In genomic region chr10:120484144-120484543, GRCm38 (mm10) we compare ENCODE assay signal across 28 mouse cellular contexts. TPM values are rescaled to one million over a fixed set of nuclear protein-coding genes. Genes with fewer than 3 reads are reported as not detected.
A peak's percentile ranks its signal among the peaks of the same experiment; 100 is the strongest.
DNase-seq lines count a peak whose midpoint lies in the region; ATAC-seq and TF ChIP-seq lines count a peak whose summit lies in the region.
"Had no signal": no experiment of that assay in that cellular context is flagged by ENCODE, and none has a peak within 500 bp of the region (broad histone marks: within the 10 kb centered on the region; RNA-seq: fewer than 3 reads in every experiment).

No protein-coding gene starts in this region.

- H3K27me3 ChIP-seq in intestine, embryonic 14.5 days (replicated peaks; ENCODE audit: control insufficient read depth, insufficient read depth, low read length): no peaks in the 10 kb centered on the region
- H3K27me3 ChIP-seq in intestine, embryonic 16.5 days (replicated peaks; ENCODE audit: control insufficient read depth, insufficient read depth, low read length): no peaks in the 10 kb centered on the region
- H3K27me3 ChIP-seq: embryonic facial prominence, embryonic 13.5 days; forebrain, embryonic 13.5 days had no signal

- peak; percentile 14 for DNase-seq in adrenal gland, postnatal 14 days
- DNase-seq in adrenal gland, postnatal 25 days: no peak
- peak; percentile 16 for DNase-seq in intestine, embryonic 14.5 days (ENCODE audit: low spot score)
- peak; percentile 24 for DNase-seq in embryo, embryonic 9.5 days (ENCODE audit: extremely low spot score)
- no peak for DNase-seq in left cerebral cortex, adult 2 months (ENCODE audit: extremely low spot score in 1 of 2, low spot score in 2 of 2)
- DNase-seq: B cell, adult 2 months; cerebellum, adult 11 months; cerebellum, adult 2 months; cerebellum, adult 9-11 months; cerebellum, postnatal 25 days; gastrocnemius, postnatal 10 days; gastrocnemius, postnatal 36 days; kidney, adult 2 months had no signal

- no peaks in the 10 kb centered on the region for H3K36me3 ChIP-seq in intestine, embryonic 14.5 days (ENCODE audit: control insufficient read depth, insufficient read depth, low read length)
- no peaks in the 10 kb centered on the region for H3K36me3 ChIP-seq in intestine, embryonic 16.5 days (ENCODE audit: control insufficient read depth, insufficient read depth, low read length)
- H3K36me3 ChIP-seq: embryonic facial prominence, embryonic 13.5 days; hindbrain, embryonic 10.5 days; hindbrain, embryonic 13.5 days had no signal

- H3K9me3 ChIP-seq in intestine, embryonic 14.5 days (ENCODE audit: control insufficient read depth, low read length): peaks cover 11% of the 10 kb centered on the region; the same call in 1 of the 2 replicates
- H3K9me3 ChIP-seq in intestine, embryonic 16.5 days (ENCODE audit: control insufficient read depth, low read length): peaks cover 9% of the 10 kb centered on the region

- no peak for TF ChIP-seq CTCF in left cerebral cortex, adult 2 months (IDR thresholded peaks at IDR 0.05)

- no peaks in the 10 kb centered on the region for H3K4me1 ChIP-seq in intestine, embryonic 14.5 days (replicated peaks; ENCODE audit: control insufficient read depth, insufficient read depth, low read length)
- H3K4me1 ChIP-seq in intestine, embryonic 16.5 days (ENCODE audit: control insufficient read depth, insufficient read depth, low read length): no peaks in the 10 kb centered on the region
- H3K4me1 ChIP-seq: embryonic facial prominence, embryonic 13.5 days; forebrain, embryonic 13.5 days; hindbrain, embryonic 10.5 days; hindbrain, embryonic 13.5 days had no signal

- 44% methylated on average over 4 of the region's 4 CpGs for WGBS in intestine, embryonic 14.5 days
- 53% methylated on average over 4 of the region's 4 CpGs for WGBS in intestine, embryonic 16.5 days

- no peak overlapping the region for H3K9ac ChIP-seq in intestine, embryonic 14.5 days (ENCODE audit: low read length)
- no peak overlapping the region for H3K9ac ChIP-seq in intestine, embryonic 16.5 days (ENCODE audit: low read depth, low read length)
- H3K9ac ChIP-seq: embryonic facial prominence, embryonic 13.5 days; forebrain, embryonic 13.5 days; hindbrain, embryonic 13.5 days had no signal

- intact Hi-C loops in left cerebral cortex, adult 2 months (cut with DNase I): no loop called here

- H3K4me2 ChIP-seq in intestine, embryonic 14.5 days (ENCODE audit: low read length): no peak overlapping the region
- H3K4me2 ChIP-seq in intestine, embryonic 16.5 days (ENCODE audit: low read depth, low read length): no peak overlapping the region
- H3K4me2 ChIP-seq: embryonic facial prominence, embryonic 13.5 days; forebrain, embryonic 13.5 days; heart, embryonic 11.5 days; hindbrain, embryonic 13.5 days had no signal

- H3K4me3 ChIP-seq in intestine, embryonic 14.5 days (ENCODE audit: low read depth, low read length): no peak overlapping the region
- no peak overlapping the region for H3K4me3 ChIP-seq in intestine, embryonic 16.5 days (ENCODE audit: low read length)
- no peak overlapping the region for H3K4me3 ChIP-seq in left cerebral cortex, adult 2 months
- H3K4me3 ChIP-seq: embryonic facial prominence, embryonic 10.5 days; embryonic facial prominence, embryonic 13.5 days; erythroblast, embryonic 14.5 days; forebrain, embryonic 13.5 days; hindbrain, embryonic 10.5 days; hindbrain, embryonic 13.5 days had no signal

- no peak for ATAC-seq in intestine, embryonic 14.5 days (replicated peaks; ENCODE audit: low FRiP score, low TSS enrichment, low read depth)
- no peak for ATAC-seq in intestine, embryonic 16.5 days
- no peak for ATAC-seq in megakaryocyte-erythroid progenitor cell, adult 5-6 weeks (replicated peaks; ENCODE audit: low FRiP score, low TSS enrichment, poor library complexity, severe bottlenecking)
- ATAC-seq: forebrain, embryonic 13.5 days; forebrain, embryonic 16.5 days; hindbrain, embryonic 16.5 days; intestine, postnatal 0 days had no signal

- H3K27ac ChIP-seq in intestine, embryonic 14.5 days (ENCODE audit: low read depth): no peak overlapping the region
- H3K27ac ChIP-seq in intestine, embryonic 16.5 days (ENCODE audit: low read length): no peak overlapping the region
- no peak overlapping the region for H3K27ac ChIP-seq in left cerebral cortex, adult 2 months
- H3K27ac ChIP-seq: embryonic facial prominence, embryonic 10.5 days; embryonic facial prominence, embryonic 13.5 days; forebrain, embryonic 13.5 days; hindbrain, embryonic 10.5 days; hindbrain, embryonic 13.5 days had no signal

RNA-seq across cellular contexts. Expression of gene Hmga2, which starts 7.9 kb away (rescaled TPM):
- 6.5 and 6.9 TPM in 2 replicates for total RNA-seq in adrenal gland, postnatal 14 days (2021)
- total RNA-seq in adrenal gland, postnatal 25 days (2021): 5.7 and 9.4 TPM in 2 replicates
- polyA plus RNA-seq in intestine, embryonic 14.5 days (2014; fragmentation: Nextera tagmentation; extraction: Ambion mirVana): 61.0 and 68.0 TPM in 2 replicates
- polyA plus RNA-seq in intestine, embryonic 16.5 days (2015; fragmentation: Nextera tagmentation; extraction: Ambion mirVana): 18.6 and 21.1 TPM in 2 replicates
- total RNA-seq in left cerebral cortex, adult 2 months (2021): under 1 TPM; 0.25 to 0.26 TPM
- total RNA-seq in megakaryocyte-erythroid progenitor cell, adult 5-6 weeks (2014; fragmentation: Nextera tagmentation): 0.52 and 0.62 TPM in 2 replicates
- 1.5 TPM in 1 of 2 replicates, not detected in the other for total RNA-seq in megakaryocyte-erythroid progenitor cell, adult 5-6 weeks (2017)
- total RNA-seq: gastrocnemius, postnatal 36 days; heart, adult 8-10 months; heart, postnatal 25 days; MEL had no signal

Comparison
In these comparisons a context has a peak if more than half of its experiments do, and no peak if none do; other contexts are left out.
1. DNase-seq: peak in adrenal gland, postnatal 14 days (single experiment), intestine, embryonic 14.5 days (single experiment) and embryo, embryonic 9.5 days (single experiment); none in adrenal gland, postnatal 25 days (single experiment) and left cerebral cortex, adult 2 months (0 of 2).